9 mouse cellular contexts compared by ENCODE assay signal in genomic region chr3:109732327-109733182, GRCm38 (mm10).
DNase-seq lines count a peak whose midpoint lies in the region; ATAC-seq lines count a peak whose summit lies in the region.
"Had no signal": no experiment of that assay in that cellular context is flagged by ENCODE, and none has a peak within 500 bp of the region (broad histone marks: within the 10 kb centered on the region; RNA-seq: fewer than 3 reads in every experiment).

No protein-coding gene starts in this region.

- no peak overlapping the region for H3K27ac ChIP-seq in heart, embryonic 12.5 days (ENCODE audit: poor library complexity, severe bottlenecking)
- H3K27ac ChIP-seq in heart, embryonic 11.5 days (ENCODE audit: low read depth, low read length) = no peak overlapping the region
- no peak overlapping the region for H3K27ac ChIP-seq in hindbrain, embryonic 16.5 days (ENCODE audit: low read depth, low read length)
- H3K27ac ChIP-seq in limb, embryonic 12.5 days = no peak overlapping the region

- peak; percentile 61 for DNase-seq in embryo, embryonic 10 days (ENCODE audit: low spot score)
- peak; percentile 2 for DNase-seq in splenic B cell, adult 2 months (ENCODE audit: low read depth, low spot score)
- DNase-seq in adrenal gland, adult 8-10 months = no peak

- ATAC-seq in heart, embryonic 12.5 days (ENCODE audit: insufficient number of reproducible peaks, low FRiP score) = peak; percentile 68; the same call in 1 of the 2 replicates
- no peak for ATAC-seq in heart, embryonic 11.5 days (replicated peaks; ENCODE audit: insufficient number of reproducible peaks, low FRiP score, low TSS enrichment)
- ATAC-seq in CD4-positive, CD25-positive, alpha-beta regulatory T cell, adult 4 months = peak; percentile 83
- peak; percentile 93 for ATAC-seq in hindbrain, embryonic 16.5 days
- ATAC-seq in limb, embryonic 12.5 days (ENCODE audit: insufficient number of reproducible peaks, insufficient read depth, low FRiP score, low TSS enrichment, low read depth) = peak; percentile 88

- H3K4me3 ChIP-seq in heart, embryonic 12.5 days = no peak overlapping the region
- no peak overlapping the region for H3K4me3 ChIP-seq in heart, embryonic 11.5 days (ENCODE audit: low read depth, low read length)
- H3K4me3 ChIP-seq in hindbrain, embryonic 16.5 days (ENCODE audit: low read length) = no peak overlapping the region
- no peak overlapping the region for H3K4me3 ChIP-seq in limb, embryonic 12.5 days (replicated peaks)

- no peaks in the 10 kb centered on the region for H3K9me3 ChIP-seq in heart, embryonic 12.5 days (replicated peaks)
- H3K9me3 ChIP-seq in heart, embryonic 11.5 days (replicated peaks; ENCODE audit: control insufficient read depth, low read length) = no peaks in the 10 kb centered on the region
- H3K9me3 ChIP-seq in hindbrain, embryonic 16.5 days (ENCODE audit: control insufficient read depth, low read length) = no peaks in the 10 kb centered on the region
- no peaks in the 10 kb centered on the region for H3K9me3 ChIP-seq in limb, embryonic 12.5 days

- peaks cover 5% of the 10 kb centered on the region; the same call in 1 of the 2 replicates for H3K4me1 ChIP-seq in heart, embryonic 12.5 days (replicated peaks)
- H3K4me1 ChIP-seq in heart, embryonic 11.5 days (ENCODE audit: control insufficient read depth, insufficient read depth, low read length) = no peaks in the 10 kb centered on the region
- peaks cover 7% of the 10 kb centered on the region for H3K4me1 ChIP-seq in hindbrain, embryonic 16.5 days (ENCODE audit: control insufficient read depth, insufficient read depth, low read depth, low read length)
- peaks cover 7% of the 10 kb centered on the region for H3K4me1 ChIP-seq in limb, embryonic 12.5 days (replicated peaks)

- H3K27me3 ChIP-seq in heart, embryonic 12.5 days (replicated peaks) = no peaks in the 10 kb centered on the region; the same call in 1 of the 2 replicates
- H3K27me3 ChIP-seq in heart, embryonic 11.5 days (ENCODE audit: control insufficient read depth, insufficient read depth, low read length) = no peaks in the 10 kb centered on the region
- no peaks in the 10 kb centered on the region for H3K27me3 ChIP-seq in hindbrain, embryonic 16.5 days (replicated peaks; ENCODE audit: control insufficient read depth, insufficient read depth, low read length)
- H3K27me3 ChIP-seq in limb, embryonic 12.5 days = no peaks in the 10 kb centered on the region
- no peaks in the 10 kb centered on the region for H3K27me3 ChIP-seq in splenic B cell, adult 2 months (ENCODE audit: control insufficient read depth, insufficient read depth, low read length, poor library complexity, severe bottlenecking)

- no peak overlapping the region for H3K4me2 ChIP-seq in heart, embryonic 12.5 days
- no peak overlapping the region for H3K4me2 ChIP-seq in heart, embryonic 11.5 days
- no peak overlapping the region for H3K4me2 ChIP-seq in hindbrain, embryonic 16.5 days (ENCODE audit: low read length)
- no peak overlapping the region for H3K4me2 ChIP-seq in limb, embryonic 12.5 days

- no peaks in the 10 kb centered on the region for H3K36me3 ChIP-seq in heart, embryonic 12.5 days
- H3K36me3 ChIP-seq in heart, embryonic 11.5 days (ENCODE audit: control insufficient read depth, insufficient read depth, low read length) = no peaks in the 10 kb centered on the region
- H3K36me3 ChIP-seq in hindbrain, embryonic 16.5 days (ENCODE audit: control insufficient read depth, insufficient read depth, low read length) = no peaks in the 10 kb centered on the region
- no peaks in the 10 kb centered on the region for H3K36me3 ChIP-seq in limb, embryonic 12.5 days
- H3K36me3 ChIP-seq in splenic B cell, adult 2 months (ENCODE audit: control insufficient read depth, insufficient read depth, low read length, poor library complexity, severe bottlenecking) = no peaks in the 10 kb centered on the region
- H3K36me3 ChIP-seq: G1E had no signal

- no peak overlapping the region for H3K9ac ChIP-seq in heart, embryonic 12.5 days
- H3K9ac ChIP-seq in heart, embryonic 11.5 days (ENCODE audit: low read depth, low read length) = no peak overlapping the region
- H3K9ac ChIP-seq in hindbrain, embryonic 16.5 days (ENCODE audit: low read depth, low read length) = no peak overlapping the region
- H3K9ac ChIP-seq in limb, embryonic 12.5 days (replicated peaks) = no peak overlapping the region

- WGBS in heart, embryonic 12.5 days = 53% methylated on average over 10 of the region's 10 CpGs
- WGBS in heart, embryonic 11.5 days (ENCODE audit: insufficient replicate concordance) = 51% methylated on average over 10 of the region's 10 CpGs
- 39% methylated on average over 10 of the region's 10 CpGs for WGBS in hindbrain, embryonic 16.5 days
- 43% methylated on average over 10 of the region's 10 CpGs for WGBS in limb, embryonic 12.5 days
